Mouse (Mus musculus): ENCODE measurements around the gene Hexb. TPM values are rescaled to one million over a fixed set of nuclear protein-coding genes. Genes with fewer than 3 reads are reported as not detected.

Gene Hexb
- polyA plus RNA-seq, 1 experiment from 2014 or later: 49.8 TPM

DNA sequence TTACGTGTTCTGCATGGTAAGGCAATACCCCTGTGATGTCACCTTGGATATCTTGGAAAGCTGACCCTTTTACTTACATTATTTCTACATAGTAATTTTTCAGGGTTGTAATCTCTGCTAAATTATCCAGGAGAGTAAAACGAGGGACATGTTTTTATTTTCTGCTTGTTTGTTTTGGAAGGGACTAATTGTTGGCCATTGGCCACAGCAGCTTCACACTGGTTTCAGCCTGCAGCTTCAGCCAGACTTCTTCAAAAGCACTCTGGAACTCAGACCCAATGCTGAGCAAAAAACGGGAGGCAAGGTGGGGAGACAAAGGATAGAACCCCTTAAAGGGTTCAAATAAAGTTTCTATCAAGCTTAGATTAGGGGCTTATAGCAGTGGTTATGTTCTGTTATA, 31.9 kb upstream of the Hexb start:
- Histone ChIP-seq H3K27me3 (ENCODE audit: control insufficient read depth, insufficient read depth, low read depth, low read length) (no peaks in the 10 kb centered on the region), H3K27ac (ENCODE audit: low read length) (no peak overlapping the region), H3K36me3 (ENCODE audit: control insufficient read depth, insufficient read depth, low read length) (no peaks in the 10 kb centered on the region), H3K4me1 (ENCODE audit: control insufficient read depth, insufficient read depth, low read length) (no peaks in the 10 kb centered on the region), H3K4me3 (ENCODE audit: low read depth, low read length) (no peak overlapping the region), H3K4me2 (ENCODE audit: low read length) (no peak overlapping the region), H3K9me3 (replicated peaks; ENCODE audit: control insufficient read depth, low read length, poor library complexity, severe bottlenecking) (no peaks in the 10 kb centered on the region), H3K9ac (ENCODE audit: low read depth, low read length) (no peak overlapping the region)
- WGBS: 77% methylated on average over 3 of the region's 3 CpGs
- no peak for ATAC-seq

DNA sequence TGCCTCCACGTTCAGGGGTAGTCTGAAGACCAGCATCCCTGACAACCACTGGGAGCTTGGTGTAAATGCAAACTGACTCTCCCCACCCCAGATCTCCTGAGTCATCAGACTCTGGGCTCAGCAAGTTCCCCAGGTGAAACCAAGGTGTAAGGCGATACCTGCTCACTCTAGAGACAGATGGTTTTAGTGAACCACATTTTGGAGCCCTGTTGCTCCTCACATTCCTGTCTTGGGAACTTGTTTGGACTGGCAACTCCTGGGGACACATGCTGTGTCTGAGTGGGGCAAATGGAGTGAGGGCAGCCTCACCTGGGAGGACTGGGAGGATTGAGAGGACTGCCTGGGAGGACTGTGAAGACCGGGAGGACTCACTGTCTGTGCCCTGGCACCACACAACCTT, 29.6 kb upstream of the Hexb start:
- no peaks in the 10 kb centered on the region for H3K27me3 ChIP-seq (ENCODE audit: control insufficient read depth, insufficient read depth, low read depth, low read length)
- H3K36me3 ChIP-seq (ENCODE audit: control insufficient read depth, insufficient read depth, low read length): no peaks in the 10 kb centered on the region
- 90% methylated on average over 3 of the region's 3 CpGs for WGBS
- no peak overlapping the region for H3K4me3 ChIP-seq (ENCODE audit: low read depth, low read length)
- H3K9ac ChIP-seq (ENCODE audit: low read depth, low read length): no peak overlapping the region
- H3K9me3 ChIP-seq (replicated peaks; ENCODE audit: control insufficient read depth, low read length, poor library complexity, severe bottlenecking): no peaks in the 10 kb centered on the region
- no peak overlapping the region for H3K27ac ChIP-seq (ENCODE audit: low read length)
- no peak for ATAC-seq
- no peaks in the 10 kb centered on the region for H3K4me1 ChIP-seq (ENCODE audit: control insufficient read depth, insufficient read depth, low read length)
- no peak overlapping the region for H3K4me2 ChIP-seq (ENCODE audit: low read length)

DNA sequence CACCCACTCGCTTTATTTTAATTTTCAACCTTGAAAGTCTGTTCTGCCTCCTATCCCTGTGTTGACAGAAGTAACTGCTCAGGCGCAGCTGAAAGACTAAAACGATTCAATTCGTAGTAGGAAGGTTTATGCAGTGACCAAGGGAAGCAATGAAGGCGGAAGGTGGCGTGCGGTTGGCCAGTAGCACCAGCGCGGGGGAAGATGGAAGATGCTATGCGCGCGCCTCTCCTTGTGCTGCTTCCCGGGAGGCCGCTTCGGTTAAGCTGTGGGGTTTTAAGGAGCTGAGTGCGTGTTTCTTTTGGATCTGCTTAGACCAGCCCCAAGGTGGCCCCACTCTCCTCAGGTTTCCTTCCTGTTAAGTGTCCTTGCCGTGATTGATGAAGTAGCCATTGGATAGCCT, 27.0 kb upstream of the Hexb start:
- H3K27ac ChIP-seq (ENCODE audit: low read length): no peak overlapping the region
- H3K4me2 ChIP-seq (ENCODE audit: low read length): no peak overlapping the region
- ATAC-seq: no peak
- WGBS: 78% methylated on average over 17 of the region's 17 CpGs
- no peak overlapping the region for H3K4me3 ChIP-seq (ENCODE audit: low read depth, low read length)
- H3K9ac ChIP-seq (ENCODE audit: low read depth, low read length): no peak overlapping the region
- H3K27me3 ChIP-seq (ENCODE audit: control insufficient read depth, insufficient read depth, low read depth, low read length): no peaks in the 10 kb centered on the region
- H3K9me3 ChIP-seq (replicated peaks; ENCODE audit: control insufficient read depth, low read length, poor library complexity, severe bottlenecking): no peaks in the 10 kb centered on the region
- H3K4me1 ChIP-seq (ENCODE audit: control insufficient read depth, insufficient read depth, low read length): no peaks in the 10 kb centered on the region
- H3K36me3 ChIP-seq (ENCODE audit: control insufficient read depth, insufficient read depth, low read length): no peaks in the 10 kb centered on the region

DNA sequence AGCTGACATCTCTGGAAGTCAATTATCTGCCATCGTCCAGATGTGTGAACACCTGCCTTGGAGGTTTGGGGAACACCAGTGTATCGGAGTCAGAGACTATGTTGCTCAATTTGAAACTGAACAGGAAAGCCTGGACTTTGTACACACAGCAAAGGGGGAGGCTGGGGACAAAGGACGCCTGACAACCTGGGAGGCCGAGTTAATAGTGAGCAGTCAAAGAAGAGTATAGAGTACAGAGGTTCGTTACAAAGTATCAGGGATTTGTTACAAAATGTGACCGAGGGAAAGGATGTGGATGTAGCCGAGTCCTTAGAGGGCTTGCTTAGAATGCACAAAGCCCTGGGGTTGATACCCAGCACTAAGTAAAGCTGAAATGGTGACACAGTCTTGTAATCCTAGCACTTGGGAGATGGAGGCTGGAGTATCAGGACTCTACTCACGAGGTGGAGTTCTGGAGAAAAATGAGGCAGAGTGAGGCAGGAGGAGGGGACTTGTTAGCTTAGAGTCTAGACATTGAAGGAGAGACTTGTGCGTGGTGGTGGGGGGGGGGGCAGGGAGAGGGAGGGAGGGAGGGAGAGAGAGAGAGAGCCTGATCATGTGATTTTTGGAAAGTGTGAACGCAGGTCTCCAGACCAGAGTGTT, 26.3 kb upstream of the Hexb start:
- Histone ChIP-seq H3K9ac (ENCODE audit: low read depth, low read length) (no peak overlapping the region), H3K4me2 (ENCODE audit: low read length) (no peak overlapping the region), H3K36me3 (ENCODE audit: control insufficient read depth, insufficient read depth, low read length) (no peaks in the 10 kb centered on the region), H3K27ac (ENCODE audit: low read length) (no peak overlapping the region), H3K9me3 (replicated peaks; ENCODE audit: control insufficient read depth, low read length, poor library complexity, severe bottlenecking) (no peaks in the 10 kb centered on the region), H3K27me3 (ENCODE audit: control insufficient read depth, insufficient read depth, low read depth, low read length) (no peaks in the 10 kb centered on the region), H3K4me1 (ENCODE audit: control insufficient read depth, insufficient read depth, low read length) (no peaks in the 10 kb centered on the region), H3K4me3 (ENCODE audit: low read depth, low read length) (no peak overlapping the region)
- WGBS: 78% methylated on average over 10 of the region's 10 CpGs
- no peak for ATAC-seq

DNA sequence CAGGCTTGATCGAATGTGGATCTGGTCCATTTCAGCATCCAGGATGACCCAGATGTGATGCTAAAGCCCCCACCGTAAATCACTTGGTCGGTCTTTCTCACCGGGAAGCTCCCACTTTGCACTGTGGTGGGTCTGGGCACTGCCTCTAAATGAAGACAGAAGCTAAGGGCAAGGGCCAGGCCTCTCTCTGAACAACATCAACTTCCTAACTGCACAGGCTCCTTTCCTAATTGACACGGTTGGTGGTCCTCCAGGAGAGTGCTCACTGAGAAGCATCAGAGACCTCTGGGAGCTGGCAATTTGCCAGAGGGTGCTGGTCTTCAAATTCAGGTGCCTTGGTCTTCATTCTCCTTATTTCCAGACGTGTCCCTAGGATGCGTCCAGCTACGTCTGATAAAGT, 25.7 kb upstream of the Hexb start:
- Histone ChIP-seq H3K4me3 (ENCODE audit: low read depth, low read length) (no peak overlapping the region), H3K36me3 (ENCODE audit: control insufficient read depth, insufficient read depth, low read length) (no peaks in the 10 kb centered on the region), H3K9ac (ENCODE audit: low read depth, low read length) (no peak overlapping the region), H3K9me3 (replicated peaks; ENCODE audit: control insufficient read depth, low read length, poor library complexity, severe bottlenecking) (no peaks in the 10 kb centered on the region), H3K4me2 (ENCODE audit: low read length) (no peak overlapping the region), H3K27me3 (ENCODE audit: control insufficient read depth, insufficient read depth, low read depth, low read length) (no peaks in the 10 kb centered on the region), H3K27ac (ENCODE audit: low read length) (no peak overlapping the region), H3K4me1 (ENCODE audit: control insufficient read depth, insufficient read depth, low read length) (no peaks in the 10 kb centered on the region)
- ATAC-seq: no peak
- WGBS: 90% methylated on average over 8 of the region's 8 CpGs

DNA sequence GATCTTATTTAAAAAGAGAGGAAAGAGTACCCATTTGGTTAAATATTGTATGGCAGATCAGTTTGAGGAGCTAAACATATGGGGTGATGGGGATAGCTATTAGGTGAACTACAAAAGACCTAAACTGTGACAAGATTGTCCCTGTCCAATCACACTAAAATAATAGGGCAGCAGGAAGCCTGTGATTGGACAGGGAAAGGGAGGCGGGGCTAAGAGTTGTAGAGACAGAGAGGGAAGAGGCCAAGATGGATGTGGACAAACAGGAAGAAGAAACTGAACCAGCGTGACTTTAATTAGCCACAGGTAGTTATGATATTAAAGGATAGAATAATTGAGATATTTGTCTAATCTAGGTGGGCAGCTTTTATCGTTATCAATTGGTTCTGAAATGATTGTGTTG, 21.9 kb upstream of the Hexb start:
- H3K36me3 ChIP-seq (ENCODE audit: control insufficient read depth, insufficient read depth, low read length): no peaks in the 10 kb centered on the region
- H3K4me2 ChIP-seq (ENCODE audit: low read length): no peak overlapping the region
- ATAC-seq: no peak
- peaks cover 6% of the 10 kb centered on the region for H3K4me1 ChIP-seq (ENCODE audit: control insufficient read depth, insufficient read depth, low read length)
- H3K9ac ChIP-seq (ENCODE audit: low read depth, low read length): no peak overlapping the region
- no peaks in the 10 kb centered on the region for H3K9me3 ChIP-seq (replicated peaks; ENCODE audit: control insufficient read depth, low read length, poor library complexity, severe bottlenecking)
- no peak overlapping the region for H3K4me3 ChIP-seq (ENCODE audit: low read depth, low read length)
- WGBS: 89% methylated on average over 3 of the region's 3 CpGs
- no peaks in the 10 kb centered on the region for H3K27me3 ChIP-seq (ENCODE audit: control insufficient read depth, insufficient read depth, low read depth, low read length)
- H3K27ac ChIP-seq (ENCODE audit: low read length): no peak overlapping the region

DNA sequence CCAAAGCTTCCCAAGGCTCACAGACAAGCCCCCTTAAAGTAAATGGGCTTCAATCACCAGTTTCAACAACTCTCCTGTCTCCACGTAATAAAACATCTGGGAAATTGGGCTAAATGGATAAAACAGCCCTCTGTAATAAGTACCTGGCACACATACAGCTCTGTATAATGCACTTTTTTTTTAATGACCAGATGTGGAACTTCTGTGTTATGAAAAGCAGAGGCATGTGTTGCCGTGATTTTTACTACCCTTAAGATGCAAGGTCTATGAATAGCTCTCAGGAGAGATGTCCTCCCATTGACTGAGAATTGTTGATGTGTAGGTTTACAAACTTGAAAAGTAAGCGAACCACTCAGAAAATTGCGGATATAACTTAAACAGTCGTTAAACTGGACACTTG, 18.0 kb upstream of the Hexb start:
- WGBS: 83% methylated on average over 5 of the region's 5 CpGs

DNA sequence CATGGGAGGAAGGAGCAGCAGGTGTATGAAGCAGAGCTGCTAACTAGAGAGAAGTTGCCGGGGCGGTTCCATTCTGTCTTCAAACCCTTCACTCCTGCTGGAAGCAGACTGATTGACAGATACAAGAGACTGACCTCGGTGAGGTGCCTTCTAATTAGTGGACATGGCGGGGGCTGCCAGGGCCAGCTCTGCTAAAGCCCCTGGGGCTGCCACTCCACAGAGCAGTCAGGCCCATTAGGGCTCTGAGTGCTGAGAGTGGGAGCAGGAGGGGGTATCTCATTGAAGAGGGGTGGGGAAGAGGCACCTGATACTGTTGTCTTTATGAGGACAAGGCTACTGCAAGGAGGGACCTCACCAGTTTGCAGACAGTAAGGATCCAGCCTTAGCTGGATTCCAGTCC, 17.4 kb upstream of the Hexb start:
- peaks cover 6% of the 10 kb centered on the region for H3K4me1 ChIP-seq (ENCODE audit: control insufficient read depth, insufficient read depth, low read length)

More for the DNA sequence above, 18.0 kb upstream of the Hexb start:
- Histone ChIP-seq H3K36me3 (ENCODE audit: control insufficient read depth, insufficient read depth, low read length) (no peaks in the 10 kb centered on the region), H3K4me2 (ENCODE audit: low read length) (no peak overlapping the region), H3K9me3 (replicated peaks; ENCODE audit: control insufficient read depth, low read length, poor library complexity, severe bottlenecking) (no peaks in the 10 kb centered on the region), H3K9ac (ENCODE audit: low read depth, low read length) (no peak overlapping the region), H3K27me3 (ENCODE audit: control insufficient read depth, insufficient read depth, low read depth, low read length) (no peaks in the 10 kb centered on the region), H3K4me3 (ENCODE audit: low read depth, low read length) (no peak overlapping the region), H3K27ac (ENCODE audit: low read length) (no peak overlapping the region), H3K4me1 (ENCODE audit: control insufficient read depth, insufficient read depth, low read length) (peaks cover 6% of the 10 kb centered on the region)
- ATAC-seq: no peak

DNA sequence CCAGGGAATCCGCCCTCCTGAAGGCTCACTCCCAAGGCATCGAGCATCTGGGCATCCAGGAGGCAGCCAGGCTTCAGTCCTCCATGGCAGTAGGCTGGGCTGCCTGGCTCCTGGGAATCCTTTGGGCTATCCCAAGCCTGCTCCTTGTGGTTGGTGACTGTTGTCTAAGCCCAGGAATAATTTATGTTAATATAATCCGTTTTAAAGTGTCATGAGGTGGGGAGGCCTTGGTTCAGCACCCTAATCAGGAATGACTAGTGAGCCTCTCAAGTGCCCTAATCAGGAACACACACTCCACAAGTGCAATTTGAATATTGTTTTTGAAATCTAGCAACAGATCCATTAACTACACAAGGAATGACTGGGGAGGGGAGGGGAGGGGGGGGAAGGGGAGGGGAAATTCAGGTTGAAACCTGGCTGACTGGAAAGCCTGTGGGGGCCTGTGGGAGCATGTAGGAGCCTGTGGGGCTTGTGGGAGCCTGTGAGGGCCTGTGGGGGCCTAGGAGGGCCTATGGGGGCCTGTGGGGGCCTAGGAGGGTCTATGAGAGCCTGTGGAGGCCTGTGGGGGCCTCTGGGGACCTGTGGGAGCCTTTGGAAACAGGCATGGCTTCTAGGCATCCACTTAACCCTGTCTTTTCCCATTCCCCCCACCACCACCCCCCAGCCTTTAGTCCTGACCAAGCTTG, 16.6 kb upstream of the Hexb start:
- no peak for ATAC-seq
- Histone ChIP-seq H3K27me3 (ENCODE audit: control insufficient read depth, insufficient read depth, low read depth, low read length) (no peaks in the 10 kb centered on the region), H3K4me3 (ENCODE audit: low read depth, low read length) (no peak overlapping the region), H3K9me3 (replicated peaks; ENCODE audit: control insufficient read depth, low read length, poor library complexity, severe bottlenecking) (0 out of 2 replicates have a peak, but pooled peaks cover 4% of the 10 kb centered on the region), H3K4me2 (ENCODE audit: low read length) (no peak overlapping the region), H3K36me3 (ENCODE audit: control insufficient read depth, insufficient read depth, low read length) (no peaks in the 10 kb centered on the region), H3K9ac (ENCODE audit: low read depth, low read length) (no peak overlapping the region), H3K4me1 (ENCODE audit: control insufficient read depth, insufficient read depth, low read length) (peaks cover 6% of the 10 kb centered on the region), H3K27ac (ENCODE audit: low read length) (no peak overlapping the region)
- 56% methylated on average over 3 of the region's 3 CpGs for WGBS

More for the DNA sequence above, 17.4 kb upstream of the Hexb start:
- ATAC-seq: peak; percentile 74
- Histone ChIP-seq H3K4me3 (ENCODE audit: low read depth, low read length) (no peak overlapping the region), H3K9ac (ENCODE audit: low read depth, low read length) (no peak overlapping the region; the same call in 1 of the 2 replicates), H3K36me3 (ENCODE audit: control insufficient read depth, insufficient read depth, low read length) (no peaks in the 10 kb centered on the region), H3K9me3 (replicated peaks; ENCODE audit: control insufficient read depth, low read length, poor library complexity, severe bottlenecking) (no peaks in the 10 kb centered on the region), H3K4me2 (ENCODE audit: low read length) (no peak overlapping the region), H3K27ac (ENCODE audit: low read length) (no peak overlapping the region), H3K27me3 (ENCODE audit: control insufficient read depth, insufficient read depth, low read depth, low read length) (no peaks in the 10 kb centered on the region)
- 34% methylated on average over 4 of the region's 4 CpGs for WGBS

Measured in midbrain, embryonic 16.5 days (tissue).